Mouse (Mus musculus) heart, embryonic 14.5 days (tissue): Measurements from ENCODE around the gene Shb. TPM values are rescaled to one million over a fixed set of nuclear protein-coding genes. Genes with fewer than 3 reads are reported as not detected.

Experiments used
- ATAC-seq: fragments of 200-750 bp; cut with Nextera tagmentation; 2 replicates; pipeline ENCODE4 v1.8.0; 2017; ENCODE audit warnings: low read depth, moderate TSS enrichment; ENCODE audit not compliant: insufficient number of reproducible peaks, insufficient read depth, low FRiP score
- H3K27ac ChIP-seq, 2 experiments: fragments of 200-500 bp in 1 of 2; fragments of 300-500 bp in 1 of 2; sonication (generic) in 1 of 2; replicated peaks in 1 of 2; 2 replicates each; pipeline ENCODE4 v1.5.1; 2012 to 2014; ENCODE audit warnings: low read depth in 2 of 2, low read length in 2 of 2, control low read depth in 1 of 2, mild to moderate bottlenecking in 1 of 2, mixed read lengths in 1 of 2; ENCODE audit not compliant: control insufficient read depth in 1 of 2, insufficient read depth in 1 of 2
- H3K27me3 ChIP-seq: fragments of 300-500 bp; sonication (generic); 2 replicates; pipeline ENCODE4 v1.6.1; 2014; ENCODE audit warnings: mild to moderate bottlenecking, low read length, control low read depth; ENCODE audit not compliant: control insufficient read depth, insufficient read depth
- H3K36me3 ChIP-seq: fragments of 300-500 bp; sonication (generic); 2 replicates; pipeline ENCODE4 v1.6.1; 2014; ENCODE audit warnings: mild to moderate bottlenecking, control low read depth, low read length, mixed read lengths; ENCODE audit not compliant: control insufficient read depth, insufficient read depth
- H3K4me1 ChIP-seq, 2 experiments: fragments of 200-500 bp in 1 of 2; fragments of 300-500 bp in 1 of 2; sonication (generic) in 1 of 2; 2 replicates each; pipeline ENCODE4 v1.6.1; 2012 to 2014; ENCODE audit warnings: low read length in 2 of 2, control low read depth in 1 of 2, mixed read lengths in 1 of 2; ENCODE audit not compliant: control insufficient read depth in 2 of 2, insufficient read depth in 2 of 2
- H3K4me2 ChIP-seq: fragments of 300-500 bp; sonication (generic); 2 replicates; pipeline ENCODE4 v1.6.1; 2014; ENCODE audit warnings: mild to moderate bottlenecking, low read length
- H3K4me3 ChIP-seq, 2 experiments: fragments of 200-500 bp in 1 of 2; fragments of 300-500 bp in 1 of 2; sonication (generic) in 1 of 2; 2 replicates each; pipeline ENCODE4 v1.5.1; 2012 to 2014; ENCODE audit warnings: low read length in 2 of 2, mild to moderate bottlenecking in 2 of 2, control low read depth in 1 of 2, low read depth in 1 of 2, moderate library complexity in 1 of 2; ENCODE audit not compliant: control insufficient read depth in 1 of 2, insufficient read depth in 1 of 2
- H3K9ac ChIP-seq: fragments of 300-500 bp; sonication (generic); 2 replicates; pipeline ENCODE4 v1.6.1; 2014; ENCODE audit warnings: mild to moderate bottlenecking, low read length
- H3K9me3 ChIP-seq: fragments of 300-500 bp; sonication (generic); 2 replicates; pipeline ENCODE4 v1.6.1; 2016; ENCODE audit warnings: low read length, control low read depth; ENCODE audit not compliant: control insufficient read depth
- WGBS: fragments of 180-500 bp; shearing (Covaris S2); extraction: QIAGEN DNeasy Blood & Tissue Kit; methylation state at CpG from one replicate; pipeline ENCODE4 v1.1.7; 2014; 5-methylcytosine and 5-hydroxymethylcytosine counted together
- polyA plus RNA-seq: library from polyadenylated mRNA; unstranded; fragments of >200 nt; fragmentation: Nextera tagmentation; extraction: Ambion mirVana; gene quantifications from 2 replicates; pipeline ENCODE4 v1.2.1, GENCODE M21; 2014

Shb gene
- polyA plus RNA-seq, 1 experiment from 2014 or later = 19.0 TPM

DNA sequence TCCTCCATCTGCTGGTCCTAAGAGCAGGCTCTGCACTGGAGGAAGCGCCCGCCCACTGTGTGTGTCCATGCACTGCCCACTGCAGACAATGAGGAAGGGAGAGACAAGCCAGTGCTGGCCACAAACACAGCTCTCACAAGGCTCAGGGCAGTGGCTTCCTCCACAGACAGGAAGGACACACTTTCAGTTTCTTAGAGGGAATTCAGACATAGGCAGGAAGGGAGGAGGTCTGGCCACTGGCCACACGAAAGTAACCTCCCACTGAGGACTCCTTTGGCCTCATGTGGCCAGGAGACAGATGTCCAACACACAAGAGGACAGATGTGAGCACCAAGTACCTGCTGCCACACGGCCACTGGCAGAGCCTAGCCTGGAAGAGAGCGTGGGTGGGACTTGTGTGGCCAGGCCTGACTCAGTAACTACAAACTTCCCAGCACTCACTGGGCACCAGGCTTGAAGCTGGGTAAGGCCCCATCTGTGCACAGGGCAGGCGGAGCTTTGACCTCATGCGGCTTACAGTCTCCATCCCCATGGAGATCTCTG, 79.6 kb downstream of the Shb start:
- Histone ChIP-seq H3K9ac (peak overlapping the region; percentile 44; the same call in 1 of the 2 replicates), H3K4me3 (no peak overlapping the region), H3K4me2 (no peak overlapping the region), H3K27ac (peak overlapping the region in 1 of 2 experiments; percentile 4; a peak in 1 of 4 replicates), H3K27me3 (no peaks in the 10 kb centered on the region; the same call in 1 of the 2 replicates), H3K4me1 (peaks cover 20 to 52% of the 10 kb centered on the region in 2 experiments; a peak in 3 of 4 replicates), H3K9me3 (no peaks in the 10 kb centered on the region), H3K36me3 (peaks cover 38% of the 10 kb centered on the region)
- 65% methylated on average over 7 of the region's 7 CpGs for WGBS
- 0 out of 2 replicates have a peak, but pooled peaks have one; percentile 11 for ATAC-seq

DNA sequence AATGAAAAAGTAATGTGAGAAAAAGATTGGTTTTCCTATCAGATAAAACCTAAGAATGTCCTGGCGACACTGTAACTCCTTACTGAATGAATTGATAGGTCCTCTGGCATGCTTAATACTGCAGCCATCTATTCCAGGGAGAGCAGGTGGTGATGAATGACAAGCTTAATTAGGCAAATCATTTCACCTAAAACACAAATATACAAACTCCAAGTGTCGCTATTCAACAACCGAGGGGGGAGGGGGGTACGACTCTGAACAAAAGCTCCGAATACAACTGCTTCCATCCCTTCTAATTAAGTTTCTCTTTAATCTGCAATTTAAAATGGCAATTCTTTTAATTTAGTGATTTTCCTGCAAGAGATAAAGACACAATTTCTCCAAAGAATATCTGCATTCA, 83.3 kb downstream of the Shb start:
- Histone ChIP-seq H3K36me3 (peaks cover 27% of the 10 kb centered on the region), H3K27me3 (no peaks in the 10 kb centered on the region; the same call in 1 of the 2 replicates), H3K27ac (no peak overlapping the region), H3K4me1 (peaks cover 44 to 73% of the 10 kb centered on the region in 2 experiments), H3K4me2 (no peak overlapping the region), H3K9me3 (no peaks in the 10 kb centered on the region), H3K4me3 (no peak overlapping the region), H3K9ac (no peak overlapping the region)
- no peak for ATAC-seq
- 87% methylated on average over 5 of the region's 5 CpGs for WGBS

DNA sequence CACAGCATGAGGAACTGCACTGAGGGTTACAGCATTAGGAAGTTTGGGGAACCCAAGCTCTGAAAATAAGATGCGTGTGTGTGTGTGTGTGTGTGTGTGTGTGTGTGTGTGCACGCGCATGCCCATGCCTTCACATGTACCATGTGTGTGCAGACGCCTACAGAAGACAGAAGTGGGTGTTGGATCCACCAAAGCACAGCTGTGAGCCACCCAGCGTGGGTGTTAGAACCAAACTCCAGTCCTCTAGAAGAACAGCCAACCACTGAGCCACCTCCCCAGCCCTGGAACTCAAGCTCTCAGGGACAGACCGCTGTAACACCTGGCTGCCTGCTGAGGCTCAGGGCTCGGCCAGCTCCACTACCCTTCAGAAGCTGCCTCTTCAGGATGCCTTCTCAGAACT, 83.8 kb downstream of the Shb start:
- 89% methylated on average over 7 of the region's 7 CpGs for WGBS

GRCm38 (mm10) chr4:45447196-45447595, 85.1 kb downstream of the Shb start:
- no peak overlapping the region for H3K4me2 ChIP-seq
- H3K4me1 ChIP-seq = peaks cover 48 to 74% of the 10 kb centered on the region in 2 experiments
- H3K4me3 ChIP-seq = no peak overlapping the region
- ATAC-seq = no peak
- WGBS = 88% methylated on average over 5 of the region's 5 CpGs
- 0 out of 2 replicates have a peak overlapping the region, but pooled peaks have one; percentile 55 for H3K9ac ChIP-seq
- H3K9me3 ChIP-seq = no peaks in the 10 kb centered on the region
- peaks cover 31% of the 10 kb centered on the region for H3K36me3 ChIP-seq
- H3K27ac ChIP-seq = peak overlapping the region in 1 of 2 experiments; percentile 94; a peak in 1 of 4 replicates
- no peaks in the 10 kb centered on the region; the same call in 1 of the 2 replicates for H3K27me3 ChIP-seq

More for the DNA sequence above, 83.8 kb downstream of the Shb start:
- Histone ChIP-seq H3K27me3 (no peaks in the 10 kb centered on the region; the same call in 1 of the 2 replicates), H3K4me3 (no peak overlapping the region), H3K9me3 (no peaks in the 10 kb centered on the region), H3K36me3 (peaks cover 26% of the 10 kb centered on the region), H3K4me2 (no peak overlapping the region), H3K27ac (no peak overlapping the region), H3K4me1 (peaks cover 46 to 75% of the 10 kb centered on the region in 2 experiments), H3K9ac (no peak overlapping the region)
- ATAC-seq = no peak

GRCm38 (mm10) chr4:45445235-45445634, 87.0 kb downstream of the Shb start:
- peak overlapping the region; percentile 13 for H3K4me2 ChIP-seq
- 27% methylated on average over 3 of the region's 3 CpGs for WGBS
- no peaks in the 10 kb centered on the region for H3K27me3 ChIP-seq
- H3K9ac ChIP-seq = peak overlapping the region; percentile 55
- ATAC-seq = no peak
- H3K9me3 ChIP-seq = no peaks in the 10 kb centered on the region
- peak overlapping the region; percentile 51 to 94 for H3K27ac ChIP-seq
- peaks cover 35% of the 10 kb centered on the region for H3K36me3 ChIP-seq
- H3K4me1 ChIP-seq = peaks cover 62 to 80% of the 10 kb centered on the region in 2 experiments
- H3K4me3 ChIP-seq = no peak overlapping the region

DNA sequence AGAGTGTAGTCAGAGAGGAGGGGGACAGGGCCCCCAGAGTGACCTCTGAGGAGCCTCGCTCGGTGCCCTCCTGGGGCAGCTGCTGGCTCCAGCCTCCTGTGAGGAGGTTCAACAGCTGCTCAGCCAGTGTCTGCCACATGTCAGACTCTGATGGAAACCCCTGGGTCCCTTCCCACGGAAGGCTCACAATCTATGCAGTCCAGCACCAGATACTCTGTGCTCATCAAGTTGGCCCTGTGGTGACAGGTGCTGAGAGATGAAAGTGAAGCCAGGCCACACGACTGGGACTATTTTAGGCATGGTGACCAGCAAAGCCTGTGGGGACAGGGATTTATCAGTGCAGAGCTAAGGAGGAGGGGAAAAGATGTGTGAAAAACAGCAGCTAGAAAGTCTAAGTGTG, 87.5 kb downstream of the Shb start:
- peak; percentile 80 for ATAC-seq

GRCm38 (mm10) chr4:45443652-45444051, 88.6 kb downstream of the Shb start:
- Histone ChIP-seq H3K27ac (no peak overlapping the region), H3K4me1 (peaks cover 63 to 74% of the 10 kb centered on the region in 2 experiments), H3K36me3 (peaks cover 44% of the 10 kb centered on the region), H3K4me2 (no peak overlapping the region), H3K27me3 (no peaks in the 10 kb centered on the region), H3K4me3 (no peak overlapping the region), H3K9ac (no peak overlapping the region), H3K9me3 (no peaks in the 10 kb centered on the region)
- 63% methylated on average over 7 of the region's 7 CpGs for WGBS
- ATAC-seq = no peak

More for the DNA sequence above, 87.5 kb downstream of the Shb start:
- peak overlapping the region; percentile 71 to 94 for H3K27ac ChIP-seq
- no peak overlapping the region for H3K4me3 ChIP-seq
- H3K9ac ChIP-seq = peak overlapping the region; percentile 55; the same call in 1 of the 2 replicates
- no peaks in the 10 kb centered on the region for H3K27me3 ChIP-seq
- H3K4me1 ChIP-seq = peaks cover 63 to 76% of the 10 kb centered on the region in 2 experiments
- H3K9me3 ChIP-seq = no peaks in the 10 kb centered on the region
- H3K36me3 ChIP-seq = peaks cover 40% of the 10 kb centered on the region
- WGBS = 19% methylated on average over 4 of the region's 4 CpGs
- H3K4me2 ChIP-seq = 0 out of 2 replicates have a peak overlapping the region, but pooled peaks have one; percentile 13
